Mouse (Mus musculus) heart, postnatal 0 days (tissue): Measurements from ENCODE around the gene Ybx2. TPM values are rescaled to one million over a fixed set of nuclear protein-coding genes. Genes with fewer than 3 reads are reported as not detected.

Experiments
- ATAC-seq: fragments of 200-750 bp; cut with Nextera tagmentation; 2 replicates; pipeline ENCODE4 v1.8.0; 2017; ENCODE audit warnings: low read depth, moderate number of reproducible peaks, moderate library complexity; ENCODE audit not compliant: insufficient read depth
- DNase-seq: peaks from one replicate; pipeline ENCODE4 v3.0.0-alpha.2; 2016; ENCODE audit warnings: low spot score
- H3K27ac ChIP-seq: fragments of 300-500 bp; sonication (generic); 2 replicates; pipeline ENCODE4 v1.5.1; 2014; ENCODE audit warnings: low read depth, mild to moderate bottlenecking
- H3K27me3 ChIP-seq: fragments of 300-500 bp; sonication (generic); 2 replicates; pipeline ENCODE4 v1.6.1; 2014; ENCODE audit warnings: low read length, mixed read lengths; ENCODE audit not compliant: control insufficient read depth, insufficient read depth
- H3K36me3 ChIP-seq: fragments of 300-500 bp; sonication (generic); replicated peaks from 2 replicates; pipeline ENCODE4 v1.6.1; 2014; ENCODE audit warnings: low read length, mixed read lengths; ENCODE audit not compliant: control insufficient read depth, insufficient read depth
- H3K4me1 ChIP-seq: fragments of 300-500 bp; sonication (generic); 2 replicates; pipeline ENCODE4 v1.6.1; 2014; ENCODE audit warnings: antibody characterized with exemption; ENCODE audit not compliant: control insufficient read depth, insufficient read depth
- H3K4me2 ChIP-seq: fragments of 300-500 bp; sonication (generic); 2 replicates; pipeline ENCODE4 v1.6.1; 2014; ENCODE audit warnings: low read depth, mild to moderate bottlenecking, low read length, moderate library complexity
- H3K4me3 ChIP-seq: fragments of 300-500 bp; sonication (generic); 2 replicates; pipeline ENCODE4 v1.5.1; 2014; ENCODE audit warnings: low read depth, low read length
- H3K9ac ChIP-seq: fragments of 300-500 bp; sonication (generic); replicated peaks from 2 replicates; pipeline ENCODE4 v1.6.1; 2014; ENCODE audit warnings: low read depth, low read length, mixed read lengths
- H3K9me3 ChIP-seq: fragments of 300-500 bp; sonication (generic); replicated peaks from 2 replicates; pipeline ENCODE4 v1.6.1; 2016; ENCODE audit warnings: low read length; ENCODE audit not compliant: control insufficient read depth
- CTCF ChIP-seq: IDR thresholded peaks from 2 replicates; pipeline ENCODE4 v1.5.1; 2016; ENCODE audit warnings: antibody characterized with exemption, control low read depth, low read depth
- EP300 ChIP-seq: IDR thresholded peaks from 2 replicates; pipeline ENCODE4 v1.6.1; 2016; ENCODE audit warnings: antibody characterized with exemption, low read depth
- WGBS: fragments of 180-500 bp; shearing (Covaris S2); extraction: QIAGEN DNeasy Blood & Tissue Kit; methylation state at CpG from one replicate; pipeline ENCODE4 v1.1.7; 2014; 5-methylcytosine and 5-hydroxymethylcytosine counted together
- polyA plus RNA-seq: library from polyadenylated mRNA; unstranded; fragments of >200 nt; fragmentation: Nextera tagmentation; extraction: Ambion mirVana; gene quantifications from 2 replicates; pipeline ENCODE4 v1.2.1, GENCODE M21; 2015
- total RNA-seq: library from RNA; depleted of rRNA; stranded (reverse); fragments of >200 nt; gene quantifications from 2 replicates; pipeline ENCODE4 v1.2.3, GENCODE M21; 2014; ENCODE audit warnings: low replicate concordance

The Ybx2 gene
- total and polyA plus RNA-seq, 2 experiments from 2014 or later, result 4.9 to 25.6 TPM

DNA sequence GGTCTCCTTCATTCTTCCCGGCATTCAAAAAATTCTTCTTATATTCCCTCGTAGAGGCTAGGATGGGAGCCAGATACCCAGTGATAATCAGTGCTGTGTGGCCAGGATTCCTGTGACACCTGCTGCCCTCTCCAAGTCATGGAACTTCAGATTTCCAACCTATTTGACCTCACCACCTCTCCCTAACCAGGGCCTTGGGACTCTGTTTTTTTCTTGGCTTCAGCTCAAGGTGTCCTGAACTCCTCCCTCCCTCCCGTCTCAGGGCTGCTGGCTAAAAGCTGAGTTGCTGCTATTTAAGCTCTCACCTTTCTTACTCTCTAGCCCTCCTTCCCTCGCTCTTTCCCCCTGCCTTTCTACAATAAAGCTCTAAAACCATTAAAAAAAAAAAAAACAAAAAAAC is 35.7 kb upstream of the Ybx2 start:
- Histone ChIP-seq H3K27ac (no peak overlapping the region), H3K4me3 (peak overlapping the region; percentile 72), H3K27me3 (no peaks in the 10 kb centered on the region), H3K9ac (no peak overlapping the region; the same call in none of the 2 replicates), H3K9me3 (no peaks in the 10 kb centered on the region), H3K36me3 (peaks cover 11% of the 10 kb centered on the region), H3K4me1 (peaks cover 18% of the 10 kb centered on the region; the same call in 1 of the 2 replicates), H3K4me2 (peak overlapping the region; percentile 83)
- no peak for DNase-seq
- WGBS, result 35% methylated on average over 4 of the region's 4 CpGs
- TF ChIP-seq CTCF, result no peak
- ATAC-seq, result no peak

DNA sequence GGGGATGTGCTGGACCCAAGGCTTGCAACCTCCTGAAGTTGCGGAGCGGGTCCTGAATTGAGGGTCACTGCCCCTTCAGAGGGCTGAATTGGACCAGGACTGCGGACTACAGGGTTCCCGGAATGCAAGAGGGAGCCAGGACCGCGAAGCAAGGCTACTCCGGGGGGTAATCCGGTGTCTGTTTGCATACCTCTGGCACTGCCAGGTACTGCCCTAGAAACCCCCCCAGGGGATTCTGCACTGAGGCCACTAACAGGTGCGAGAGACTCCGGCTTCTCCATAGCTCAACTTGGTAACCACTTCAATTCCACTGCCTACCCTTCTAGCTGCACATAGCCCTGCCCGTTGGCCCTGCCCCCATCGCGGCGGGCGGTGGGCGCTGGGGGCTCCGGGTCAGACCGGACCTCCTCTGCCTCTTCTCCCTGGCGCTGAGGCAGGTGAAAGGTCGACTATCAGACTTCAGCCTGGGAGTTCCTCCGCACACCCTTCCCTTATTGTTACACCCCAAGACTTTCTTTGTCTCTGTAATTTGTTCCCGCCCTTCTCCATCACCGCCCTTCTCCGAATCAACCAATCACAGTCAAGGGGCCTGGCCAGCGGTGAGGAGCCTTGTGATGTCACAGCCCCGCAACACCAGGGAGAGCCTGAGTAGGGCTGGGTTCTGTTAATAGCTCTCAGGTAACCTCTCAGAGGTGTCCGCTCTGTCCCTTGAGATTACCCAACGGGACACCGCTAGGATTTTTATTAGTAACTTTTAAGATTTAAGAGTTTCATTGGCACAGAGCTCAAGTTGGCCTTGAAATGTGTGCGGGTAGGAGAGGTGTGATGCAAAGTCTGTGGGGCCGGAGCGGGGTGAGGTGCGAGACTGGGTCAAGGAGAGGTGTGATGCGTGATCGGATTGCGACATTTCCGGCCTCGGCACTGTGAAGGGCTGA is 34.9 kb upstream of the Ybx2 start, which contains the start of the genes 2810408A11Rik and Neurl4:
TSS of gene 2810408A11Rik (minus strand) at position 517 of the 935 bp plus-strand sequence.
TSS of gene Neurl4 (plus strand) at position 602 of the 935 bp plus-strand sequence.
- peaks cover 17% of the 10 kb centered on the region for H3K36me3 ChIP-seq
- peak within 1 kb of the TSS; percentile 83 for H3K4me2 ChIP-seq
- ATAC-seq (peak; percentile 89), DNase-seq (peak; percentile 96)
- H3K4me1 ChIP-seq, result peaks cover 18% of the 10 kb centered on the region; the same call in 1 of the 2 replicates
- no peaks in the 10 kb centered on the region for H3K27me3 ChIP-seq
- peak within 1 kb of the TSS; percentile 72 for H3K4me3 ChIP-seq
- TF ChIP-seq EP300 (no peak), CTCF (no peak)
- H3K9me3 ChIP-seq, result no peaks in the 10 kb centered on the region
- H3K9ac ChIP-seq, result peak within 1 kb of the TSS; percentile 85
- H3K27ac ChIP-seq, result peak within 1 kb of the TSS; percentile 95
- under 1% methylated on average over 38 of the region's 38 CpGs for WGBS

DNA sequence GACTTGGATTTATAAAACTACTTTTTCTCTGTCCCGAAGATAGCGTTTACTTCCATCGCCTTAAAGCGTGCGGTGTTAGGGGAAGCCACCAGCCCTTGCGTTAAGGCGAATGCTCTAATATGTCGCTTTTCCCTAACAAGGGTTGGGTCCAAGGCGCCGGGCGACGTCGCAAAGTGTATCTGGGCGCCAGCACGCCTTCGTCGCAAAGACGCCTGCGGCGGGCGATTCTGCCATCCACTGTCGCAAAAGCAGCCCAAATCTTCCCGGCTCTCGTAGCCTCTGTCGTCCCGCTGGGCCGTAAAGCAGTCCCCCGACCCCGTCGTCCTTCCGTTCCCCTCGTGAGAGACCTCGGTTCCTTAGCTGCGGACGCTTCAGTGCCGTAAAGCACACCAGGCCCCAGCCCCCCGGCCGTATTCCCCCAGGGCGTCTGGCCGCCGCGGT is 34.2 kb upstream of the Ybx2 start:
- Histone ChIP-seq H3K4me2 (peak overlapping the region; percentile 83), H3K4me1 (peaks cover 18% of the 10 kb centered on the region; the same call in 1 of the 2 replicates), H3K27ac (peak overlapping the region; percentile 95), H3K4me3 (peak overlapping the region; percentile 72), H3K36me3 (peaks cover 24% of the 10 kb centered on the region), H3K9ac (peak overlapping the region; percentile 85), H3K9me3 (no peaks in the 10 kb centered on the region), H3K27me3 (no peaks in the 10 kb centered on the region)
- ATAC-seq, result peak; percentile 85
- TF ChIP-seq CTCF (no peak), EP300 (0 out of 2 replicates have a peak, but pooled peaks have one; percentile 38)
- WGBS, result under 1% methylated on average over 42 of the region's 42 CpGs
- peak; percentile 98 for DNase-seq

DNA sequence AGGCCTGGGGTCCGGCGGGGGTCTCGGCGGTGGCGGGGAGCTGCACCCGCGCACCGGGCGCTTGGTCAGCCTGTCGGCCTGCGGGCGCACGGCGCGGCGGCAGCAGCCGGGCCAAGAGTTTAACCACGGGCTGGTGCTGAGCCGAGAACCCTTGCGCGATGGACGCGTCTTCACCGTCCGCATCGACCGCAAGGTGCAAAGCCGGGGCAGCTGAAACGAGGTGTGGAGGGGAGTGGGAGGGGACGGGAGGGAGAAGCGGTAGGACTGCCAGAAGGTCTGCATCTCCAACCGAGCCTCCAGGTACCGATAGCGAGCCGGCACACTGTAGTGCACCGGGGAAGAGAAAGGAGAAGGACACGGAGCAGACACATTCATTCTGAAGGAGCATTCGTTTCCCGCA is 33.6 kb upstream of the Ybx2 start:
- Histone ChIP-seq H3K9ac (peak overlapping the region; percentile 85), H3K27me3 (no peaks in the 10 kb centered on the region), H3K36me3 (peaks cover 30% of the 10 kb centered on the region), H3K4me3 (peak overlapping the region; percentile 72), H3K4me2 (peak overlapping the region; percentile 83), H3K4me1 (peaks cover 18% of the 10 kb centered on the region; the same call in 1 of the 2 replicates), H3K9me3 (no peaks in the 10 kb centered on the region), H3K27ac (peak overlapping the region; percentile 95)
- 1% methylated on average over 38 of the region's 39 CpGs for WGBS
- ATAC-seq (peak; percentile 3), DNase-seq (no peak)
- no peak for TF ChIP-seq EP300
- TF ChIP-seq CTCF, result no peak

DNA sequence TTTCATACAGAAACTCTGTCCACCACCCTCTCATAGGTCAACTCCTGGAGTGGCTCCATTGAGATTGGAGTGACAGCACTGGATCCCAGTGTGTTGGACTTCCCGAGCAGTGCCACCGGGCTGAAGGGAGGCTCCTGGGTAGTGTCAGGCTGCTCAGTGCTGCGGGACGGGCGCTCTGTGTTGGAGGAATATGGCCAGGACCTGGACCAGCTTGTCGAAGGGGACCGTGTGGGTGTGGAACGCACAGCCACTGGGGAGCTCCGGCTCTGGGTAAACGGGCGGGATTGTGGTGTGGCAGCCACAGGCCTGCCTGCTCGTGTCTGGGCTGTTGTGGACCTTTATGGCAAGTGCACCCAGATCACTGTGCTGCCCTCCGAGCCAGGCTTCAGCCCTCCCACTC is 32.6 kb upstream of the Ybx2 start:
- peak overlapping the region; percentile 72; the same call in 1 of the 2 replicates for H3K4me3 ChIP-seq
- peaks cover 18% of the 10 kb centered on the region; the same call in 1 of the 2 replicates for H3K4me1 ChIP-seq
- peak overlapping the region; percentile 85; the same call in 1 of the 2 replicates for H3K9ac ChIP-seq
- 0 out of 2 replicates have a peak overlapping the region, but pooled peaks have one; percentile 83 for H3K4me2 ChIP-seq
- DNase-seq, result no peak
- TF ChIP-seq EP300 (no peak), CTCF (no peak)
- no peak for ATAC-seq
- H3K9me3 ChIP-seq, result no peaks in the 10 kb centered on the region
- no peaks in the 10 kb centered on the region for H3K27me3 ChIP-seq
- 81% methylated on average over 13 of the region's 13 CpGs for WGBS
- peaks cover 40% of the 10 kb centered on the region for H3K36me3 ChIP-seq
- H3K27ac ChIP-seq, result no peak overlapping the region; the same call in 1 of the 2 replicates
